Mouse (Mus musculus) heart, embryonic 10.5 days (tissue): Measurements from ENCODE around the gene Mical3. TPM values are rescaled to one million over a fixed set of nuclear protein-coding genes. Genes with fewer than 3 reads are reported as not detected.

Source experiments
- DNase-seq: peaks from one replicate; pipeline ENCODE4 v3.0.0-alpha.2; 2017; ENCODE audit warnings: low spot score
- H3K27ac ChIP-seq: fragments of 300-500 bp; sonication (generic); 2 replicates; pipeline ENCODE4 v1.5.1; 2016; ENCODE audit warnings: mild to moderate bottlenecking
- H3K27me3 ChIP-seq: fragments of 300-500 bp; sonication (generic); 2 replicates; pipeline ENCODE4 v1.6.1; 2016; ENCODE audit warnings: mild to moderate bottlenecking; ENCODE audit not compliant: poor library complexity, insufficient read depth, severe bottlenecking
- H3K36me3 ChIP-seq: fragments of 300-500 bp; sonication (generic); 2 replicates; pipeline ENCODE4 v1.6.1; 2016; ENCODE audit warnings: mild to moderate bottlenecking, moderate library complexity
- H3K4me1 ChIP-seq: fragments of 300-500 bp; sonication (generic); 2 replicates; pipeline ENCODE4 v1.6.1; 2016; ENCODE audit warnings: mild to moderate bottlenecking
- H3K4me3 ChIP-seq: fragments of 300-500 bp; sonication (generic); 2 replicates; pipeline ENCODE4 v1.5.1; 2016; ENCODE audit warnings: mild to moderate bottlenecking, moderate library complexity
- H3K9me3 ChIP-seq: fragments of 300-500 bp; sonication (generic); 2 replicates; pipeline ENCODE4 v1.6.1; 2016; ENCODE audit warnings: mild to moderate bottlenecking, moderate library complexity
- WGBS: fragments of 180-500 bp; shearing (Covaris S2); methylation state at CpG from one replicate; pipeline ENCODE4 v1.1.7; 2016; 5-methylcytosine and 5-hydroxymethylcytosine counted together
- polyA plus RNA-seq: library from polyadenylated mRNA; unstranded; fragments of >200 nt; fragmentation: Nextera tagmentation; extraction: Ambion mirVana; gene quantifications from 2 replicates; pipeline ENCODE4 v1.2.1, GENCODE M21; 2016

Mical3 gene
- polyA plus RNA-seq, 1 experiment from 2014 or later = 25.8 TPM

- DNase-seq = no peak
- Histone ChIP-seq H3K9me3 (no peaks in the 10 kb centered on the region), H3K27ac (peak overlapping the region; percentile 42; the same call in 1 of the 2 replicates), H3K4me1 (peaks cover 36% of the 10 kb centered on the region), H3K36me3 (peaks cover 44% of the 10 kb centered on the region), H3K27me3 (no peaks in the 10 kb centered on the region), H3K4me3 (no peak overlapping the region)
- WGBS = 94% methylated on average over 9 of the region's 9 CpGs
These were observed 236.7 kb downstream of the Mical3 start for GRCm38 (mm10) chr6:120894089-120894488.

DNA sequence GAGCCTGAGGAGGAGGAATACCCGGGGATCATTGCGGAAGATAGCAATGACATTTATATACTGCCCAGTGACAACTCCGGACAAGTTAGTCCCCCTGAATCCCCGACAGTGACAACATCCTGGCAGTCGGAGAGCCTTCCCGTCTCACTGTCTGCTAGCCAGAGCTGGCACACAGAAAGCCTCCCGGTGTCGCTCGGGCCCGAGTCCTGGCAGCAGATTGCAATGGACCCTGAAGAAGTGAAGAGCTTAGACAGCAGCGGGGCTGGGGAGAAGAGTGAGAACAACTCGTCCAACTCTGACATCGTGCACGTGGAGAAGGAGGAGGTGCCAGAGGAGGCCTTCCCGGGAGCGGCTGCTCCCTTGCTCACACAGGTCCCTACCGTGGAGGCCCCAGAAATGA is 244.1 kb downstream of the Mical3 start:
- Histone ChIP-seq H3K4me3 (no peak overlapping the region), H3K9me3 (no peaks in the 10 kb centered on the region), H3K36me3 (peaks cover 78% of the 10 kb centered on the region), H3K4me1 (peaks cover 13% of the 10 kb centered on the region), H3K27ac (no peak overlapping the region), H3K27me3 (no peaks in the 10 kb centered on the region)
- 91% methylated on average over 17 of the region's 17 CpGs for WGBS
- DNase-seq = no peak

GRCm38 (mm10) chr6:120884436-120884835 is 246.4 kb downstream of the Mical3 start:
- Histone ChIP-seq H3K4me1 (no peaks in the 10 kb centered on the region), H3K4me3 (no peak overlapping the region), H3K27ac (no peak overlapping the region), H3K27me3 (no peaks in the 10 kb centered on the region), H3K36me3 (peaks cover 78% of the 10 kb centered on the region), H3K9me3 (no peaks in the 10 kb centered on the region)
- WGBS = 90% methylated on average over 6 of the region's 6 CpGs
- no peak for DNase-seq

Other genes starting within 250 kb of the Mical3 start
- 12.7 and 16.5 TPM in 2 replicates for gene Bid, start 214.1 kb downstream of the Mical3 start, polyA plus RNA-seq
- gene Pex26, start 52.7 kb upstream of the Mical3 start, polyA plus RNA-seq = 5.1 and 6.6 TPM in 2 replicates
- 0.95 and 2.3 TPM in 2 replicates for gene Tuba8, start 79.7 kb upstream of the Mical3 start, polyA plus RNA-seq
- 0.62 and 1.5 TPM in 2 replicates for gene Usp18, start 114.9 kb upstream of the Mical3 start, polyA plus RNA-seq
- gene Slc6a13, start 169.2 kb upstream of the Mical3 start, polyA plus RNA-seq = 10.9 and 12.2 TPM in 2 replicates
- 0.25 TPM in 1 of 2 replicates, not detected in the other for gene Slc6a12, start 212.1 kb upstream of the Mical3 start, polyA plus RNA-seq